Mouse (Mus musculus) spleen, adult 2 months (tissue): ENCODE results near the gene Cd79b. TPM values are rescaled to one million over a fixed set of nuclear protein-coding genes. Genes with fewer than 3 reads are reported as not detected.
"Not testable (repeated sequence)": the region's sequence is repeated elsewhere in the genome, so short reads cannot be mapped to it uniquely, and the experiment has no call there.

Experiments used
- DNase-seq, 2 experiments: peaks; one replicate each; pipeline versions ENCODE4 v3.0.0 to v3.0.0-alpha.2; 2012 to 2021; ENCODE audit warnings: low spot score in 2 of 2, low read depth in 1 of 2
- H3K27ac ChIP-seq: fragments of 200-500 bp; 2 replicates; pipeline ENCODE4 v1.5.1; 2012; ENCODE audit warnings: low read length, inconsistent platforms; ENCODE audit not compliant: insufficient read depth
- H3K27me3 ChIP-seq: fragments of 200-500 bp; 2 replicates; pipeline ENCODE4 v1.6.1; 2012; ENCODE audit warnings: mild to moderate bottlenecking, moderate library complexity, low read length, inconsistent platforms; ENCODE audit not compliant: control insufficient read depth, insufficient read depth
- H3K36me3 ChIP-seq: fragments of 200-500 bp; 2 replicates; pipeline ENCODE4 v1.6.1; 2012; ENCODE audit warnings: mild to moderate bottlenecking, low read length, inconsistent platforms; ENCODE audit not compliant: control insufficient read depth, insufficient read depth
- H3K4me1 ChIP-seq: fragments of 200-500 bp; 2 replicates; pipeline ENCODE4 v1.6.1; 2011; ENCODE audit warnings: inconsistent platforms; ENCODE audit not compliant: control insufficient read depth, insufficient read depth, insufficient read length
- H3K4me3 ChIP-seq: fragments of 200-500 bp; 2 replicates; pipeline ENCODE4 v1.5.1; 2011; ENCODE audit warnings: mild to moderate bottlenecking, inconsistent platforms; ENCODE audit not compliant: insufficient read depth, insufficient read length; ENCODE audit errors: extremely low read depth
- CTCF ChIP-seq: fragments of 200-500 bp; IDR thresholded peaks from 2 replicates; pipeline ENCODE4 v1.5.1; 2011; ENCODE audit warnings: mild to moderate bottlenecking, inconsistent platforms; ENCODE audit not compliant: insufficient read depth, insufficient read length, insufficient replicate concordance; ENCODE audit errors: extremely low read depth
- POLR2A ChIP-seq: fragments of 200-500 bp; IDR thresholded peaks from 2 replicates; pipeline ENCODE4 v1.6.1; 2011; ENCODE audit warnings: low read depth, low read length, inconsistent platforms
- WGBS: fragments of 180-500 bp; shearing (Covaris S2); methylation state at CpG from one replicate; pipeline ENCODE4 v1.1.7; 2018; 5-methylcytosine and 5-hydroxymethylcytosine counted together
- polyA plus RNA-seq: library from polyadenylated mRNA; depleted of rRNA; stranded (reverse); fragments of >200 nt; gene quantifications from 2 replicates; pipeline ENCODE4 v1.2.3, GENCODE M21; 2012

Cd79b gene
- polyA plus RNA-seq, 1 experiment = 556 TPM

- no peaks in the 10 kb centered on the region for H3K36me3 ChIP-seq
- no peak overlapping the region for H3K27ac ChIP-seq
- WGBS = 86% methylated on average over 5 of the region's 5 CpGs
- TF ChIP-seq POLR2A (no peak), CTCF (no peak)
- no peak for DNase-seq
- H3K4me1 ChIP-seq = peaks cover 10% of the 10 kb centered on the region
- H3K27me3 ChIP-seq = no peaks in the 10 kb centered on the region
- H3K4me3 ChIP-seq = no peak overlapping the region
These were observed 36.3 kb upstream of the Cd79b start for GRCm38 (mm10) chr11:106350853-106351252.

GRCm38 (mm10) chr11:106349772-106350171, 35.2 kb upstream of the Cd79b start:
- 80% methylated on average over 6 of the region's 6 CpGs for WGBS
- TF ChIP-seq CTCF (no peak), POLR2A (no peak)

GRCm38 (mm10) chr11:106344910-106345309, 30.3 kb upstream of the Cd79b start:
- no peaks in the 10 kb centered on the region for H3K27me3 ChIP-seq
- no peak for DNase-seq
- H3K36me3 ChIP-seq = no peaks in the 10 kb centered on the region
- TF ChIP-seq POLR2A (no peak), CTCF (no peak)
- WGBS = 80% methylated on average over 6 of the region's 6 CpGs
- H3K27ac ChIP-seq = no peak overlapping the region
- H3K4me3 ChIP-seq = no peak overlapping the region
- no peaks in the 10 kb centered on the region for H3K4me1 ChIP-seq

More at GRCm38 (mm10) chr11:106349772-106350171, 35.2 kb upstream of the Cd79b start:
- Histone ChIP-seq H3K27ac (no peak overlapping the region), H3K4me1 (no peaks in the 10 kb centered on the region), H3K4me3 (no peak overlapping the region), H3K36me3 (no peaks in the 10 kb centered on the region), H3K27me3 (no peaks in the 10 kb centered on the region)
- no peak for DNase-seq

- Histone ChIP-seq H3K4me3 (no peak overlapping the region), H3K4me1 (no peaks in the 10 kb centered on the region), H3K27ac (no peak overlapping the region), H3K27me3 (no peaks in the 10 kb centered on the region), H3K36me3 (no peaks in the 10 kb centered on the region)
- WGBS = 32% methylated on average over 9 of the region's 9 CpGs
- no peak for DNase-seq
- TF ChIP-seq CTCF (no peak), POLR2A (no peak)
These were observed 26.5 kb upstream of the Cd79b start for GRCm38 (mm10) chr11:106340990-106341520.

GRCm38 (mm10) chr11:106339323-106339722, 24.8 kb upstream of the Cd79b start:
- not testable (repeated sequence) for H3K36me3 ChIP-seq

GRCm38 (mm10) chr11:106338870-106339269, 24.3 kb upstream of the Cd79b start:
- TF ChIP-seq CTCF = no peak
- no peak for TF ChIP-seq POLR2A
- no peak overlapping the region for H3K4me3 ChIP-seq
- H3K27me3 ChIP-seq = no peaks in the 10 kb centered on the region
- no peak overlapping the region for H3K27ac ChIP-seq
- H3K36me3 ChIP-seq = no peaks in the 10 kb centered on the region
- peaks cover 12% of the 10 kb centered on the region; the same call in 1 of the 2 replicates for H3K4me1 ChIP-seq
- 91% methylated on average over 7 of the region's 7 CpGs for WGBS
- DNase-seq = no peak

More at GRCm38 (mm10) chr11:106339323-106339722, 24.8 kb upstream of the Cd79b start:
- not testable (repeated sequence) for H3K4me1 ChIP-seq, H3K27me3 ChIP-seq, H3K4me3 ChIP-seq, H3K27ac ChIP-seq, DNase-seq
- 86% methylated on average over 4 of the region's 4 CpGs for WGBS

GRCm38 (mm10) chr11:106338029-106338428, 23.5 kb upstream of the Cd79b start:
- WGBS = 86% methylated on average over 5 of the region's 5 CpGs
- TF ChIP-seq CTCF = no peak
- TF ChIP-seq POLR2A = no peak
- H3K4me3 ChIP-seq = no peak overlapping the region
- H3K4me1 ChIP-seq = peaks cover 13% of the 10 kb centered on the region; the same call in 1 of the 2 replicates
- H3K36me3 ChIP-seq = no peaks in the 10 kb centered on the region
- H3K27ac ChIP-seq = no peak overlapping the region
- DNase-seq = no peak
- no peaks in the 10 kb centered on the region for H3K27me3 ChIP-seq
